Comparison of ENCODE assay signal across 11 mouse cellular contexts in the genomic region with DNA sequence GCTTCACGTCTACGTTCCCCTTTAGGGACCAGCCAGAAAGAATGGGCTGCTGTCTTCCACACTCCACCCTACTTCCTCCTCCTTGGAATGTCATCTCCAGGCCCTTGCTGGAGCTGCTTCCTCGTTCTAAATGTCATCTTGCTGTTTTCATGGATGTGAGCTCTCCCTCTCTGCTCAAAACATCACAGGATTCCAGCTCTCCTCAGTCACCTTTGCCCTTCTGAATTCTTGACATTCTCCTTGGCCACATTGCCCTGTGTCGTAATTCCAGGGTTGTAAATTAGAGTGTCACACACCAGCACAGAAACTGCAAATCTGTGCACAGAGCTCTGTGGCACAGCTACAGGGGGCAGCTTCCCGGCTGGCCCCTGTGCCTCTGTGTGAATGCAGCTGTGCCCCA. TPM values are rescaled to one million over a fixed set of nuclear protein-coding genes. Genes with fewer than 3 reads are reported as not detected.
DNase-seq lines count a peak whose midpoint lies in the region; TF ChIP-seq lines count a peak whose summit lies in the region.
"Had no signal": no experiment of that assay in that cellular context is flagged by ENCODE, and none has a peak within 500 bp of the region (broad histone marks: within the 10 kb centered on the region; RNA-seq: fewer than 3 reads in every experiment).

No protein-coding gene starts in this region.

- no peak overlapping the region for H3ac ChIP-seq in C2C12 (ENCODE audit: control insufficient read depth, insufficient read length, low read depth)

- peaks cover 27% of the 10 kb centered on the region for H3K4me1 ChIP-seq in hindbrain, embryonic 10.5 days (replicated peaks)
- H3K4me1 ChIP-seq: liver, embryonic 13.5 days had no signal

- H3K79me3 ChIP-seq in C2C12 (ENCODE audit: low read depth): no peaks in the 10 kb centered on the region

- H3K27ac ChIP-seq in hindbrain, embryonic 10.5 days: no peak overlapping the region
- H3K27ac ChIP-seq: left cerebral cortex, adult 2 months; liver, embryonic 13.5 days had no signal

- no peaks in the 10 kb centered on the region for H3K9me3 ChIP-seq in hindbrain, embryonic 10.5 days
- H3K9me3 ChIP-seq: heart, embryonic 15.5 days; liver, embryonic 13.5 days had no signal

- peak; percentile 66 for DNase-seq in 3134 (ENCODE audit: extremely low read depth, insufficient read length, low spot score)
- peak; percentile 68 for DNase-seq in hindlimb bud, embryonic 11.5 days (ENCODE audit: extremely low spot score, low read depth, low spot score)
- DNase-seq in kidney, postnatal 25 days: peak; percentile 44 to 45
- no peak for DNase-seq in hindbrain, embryonic 10.5 days (ENCODE audit: low spot score)
- DNase-seq in frontal cortex, postnatal 10 days (ENCODE audit: low spot score in 2 of 2): no peak
- DNase-seq in layer of hippocampus, adult 11-12 months (ENCODE audit: low spot score): no peak
- DNase-seq: liver, embryonic 13.5 days had no signal

- no peak for TF ChIP-seq CTCF in C2C12 (IDR thresholded peaks at IDR 0.05; ENCODE audit: control insufficient read depth, insufficient read depth, insufficient read length)

- 43% methylated on average over 5 of the region's 5 CpGs for WGBS in hindbrain, embryonic 10.5 days

- H3K4me3 ChIP-seq in C2C12 (ENCODE audit: insufficient read depth, poor library complexity, severe bottlenecking): no peak overlapping the region
- no peak overlapping the region for H3K4me3 ChIP-seq in hindbrain, embryonic 10.5 days
- H3K4me3 ChIP-seq: heart, embryonic 15.5 days; left cerebral cortex, adult 2 months; liver, embryonic 13.5 days had no signal

- no peaks in the 10 kb centered on the region for H3K27me3 ChIP-seq in C2C12 (ENCODE audit: control insufficient read depth, insufficient read depth, insufficient read length)
- no peaks in the 10 kb centered on the region; the same call in 1 of the 2 replicates for H3K27me3 ChIP-seq in hindbrain, embryonic 10.5 days (ENCODE audit: insufficient read depth, poor library complexity, severe bottlenecking)
- H3K27me3 ChIP-seq: heart, embryonic 15.5 days had no signal

- no peaks in the 10 kb centered on the region for H3K79me2 ChIP-seq in C2C12 (ENCODE audit: control insufficient read depth, insufficient read depth)

- H3K36me3 ChIP-seq in C2C12 (ENCODE audit: control insufficient read depth, insufficient read depth): no peaks in the 10 kb centered on the region
- no peaks in the 10 kb centered on the region for H3K36me3 ChIP-seq in hindbrain, embryonic 10.5 days
- H3K36me3 ChIP-seq: heart, embryonic 15.5 days; liver, embryonic 13.5 days had no signal

TF ChIP-seq in C2C12, 6 proteins besides CTCF, POLR2A, EP300 and RAD21:
- TF ChIP-seq CEBPB (IDR thresholded peaks at IDR 0.05; ENCODE audit: low read depth) (peak; percentile 79), FOSL1 (IDR thresholded peaks at IDR 0.05; ENCODE audit: insufficient read depth, low read length, poor library complexity, severe bottlenecking) (no peak), MYOG (IDR thresholded peaks at IDR 0.05; ENCODE audit: control insufficient read depth, extremely low read depth, insufficient read length) (no peak), MYOD1 (IDR thresholded peaks at IDR 0.05; ENCODE audit: control insufficient read depth, insufficient read length, low read depth) (no peak)

RNA-seq across cellular contexts. Expression of a gene that starts 50.0 kb away (rescaled TPM):
- polyA plus RNA-seq in C2C12 (2012; fragmentation: generic; extraction: Trizol): 1.4 TPM
- 2.4 and 2.9 TPM in 2 replicates for polyA plus RNA-seq in hindbrain, embryonic 10.5 days (2016; fragmentation: Nextera tagmentation; extraction: Ambion mirVana)
- polyA plus RNA-seq: inflammation-experienced regulatory T-cells, adult 6 months had no signal

RNA-seq across cellular contexts. Expression of a gene that starts 50.1 kb away (rescaled TPM):
- 98.5 TPM for polyA plus RNA-seq in C2C12 (2012; fragmentation: generic; extraction: Trizol)
- polyA plus RNA-seq in hindbrain, embryonic 10.5 days (2016; fragmentation: Nextera tagmentation; extraction: Ambion mirVana): 58.6 and 75.5 TPM in 2 replicates

RNA-seq across cellular contexts. Expression of a gene that starts 57.9 kb away (rescaled TPM):
- 9.8 TPM for polyA plus RNA-seq in C2C12 (2012; fragmentation: generic; extraction: Trizol)
- 30.5 and 36.6 TPM in 2 replicates for polyA plus RNA-seq in hindbrain, embryonic 10.5 days (2016; fragmentation: Nextera tagmentation; extraction: Ambion mirVana)

Comparison
In these comparisons a context has a peak if more than half of its experiments do, and no peak if none do; other contexts are left out.
1. DNase-seq: peak in 3134 (single experiment), hindlimb bud, embryonic 11.5 days (single experiment) and kidney, postnatal 25 days (2 of 2); none in hindbrain, embryonic 10.5 days (single experiment), frontal cortex, postnatal 10 days (0 of 2) and layer of hippocampus, adult 11-12 months (single experiment).